Mouse (Mus musculus) lung, embryonic 16.5 days (tissue): ENCODE results near the gene Hist1h2ah. TPM values are rescaled to one million over a fixed set of nuclear protein-coding genes. Genes with fewer than 3 reads are reported as not detected.
"Not testable (repeated sequence)": the region's sequence is repeated elsewhere in the genome, so short reads cannot be mapped to it uniquely, and the experiment has no call there.

Experiments used
- ATAC-seq: fragments of 200-750 bp; cut with Nextera tagmentation; 2 replicates; pipeline ENCODE4 v1.8.0; 2017; ENCODE audit warnings: low read depth, mild to moderate bottlenecking, moderate library complexity
- H3K27ac ChIP-seq: fragments of 300-500 bp; sonication (generic); 2 replicates; pipeline ENCODE4 v1.5.1; 2014; ENCODE audit warnings: mild to moderate bottlenecking, control low read depth, low read length
- H3K27me3 ChIP-seq: fragments of 300-500 bp; sonication (generic); 2 replicates; pipeline ENCODE4 v1.6.1; 2014; ENCODE audit warnings: low read depth, low read length, mixed read lengths; ENCODE audit not compliant: control insufficient read depth, insufficient read depth
- H3K36me3 ChIP-seq: fragments of 300-500 bp; sonication (generic); 2 replicates; pipeline ENCODE4 v1.6.1; 2014; ENCODE audit warnings: low read length; ENCODE audit not compliant: control insufficient read depth, insufficient read depth
- H3K4me1 ChIP-seq: fragments of 300-500 bp; sonication (generic); replicated peaks from 2 replicates; pipeline ENCODE4 v1.6.1; 2014; ENCODE audit warnings: low read length, mixed read lengths; ENCODE audit not compliant: control insufficient read depth, insufficient read depth
- H3K4me2 ChIP-seq: fragments of 300-500 bp; sonication (generic); 2 replicates; pipeline ENCODE4 v1.6.1; 2014; ENCODE audit warnings: low read depth, low read length, control low read depth
- H3K4me3 ChIP-seq: fragments of 300-500 bp; sonication (generic); 2 replicates; pipeline ENCODE4 v1.5.1; 2014; ENCODE audit warnings: mild to moderate bottlenecking, low read length, control low read depth
- H3K9ac ChIP-seq: fragments of 300-500 bp; sonication (generic); 2 replicates; pipeline ENCODE4 v1.6.1; 2014; ENCODE audit warnings: low read length, control low read depth
- H3K9me3 ChIP-seq: fragments of 300-500 bp; sonication (generic); 2 replicates; pipeline ENCODE4 v1.6.1; 2016; ENCODE audit warnings: low read length; ENCODE audit not compliant: control insufficient read depth
- WGBS: fragments of 180-500 bp; shearing (Covaris S2); extraction: QIAGEN DNeasy Blood & Tissue Kit; methylation state at CpG from one replicate; pipeline ENCODE4 v1.1.7; 2014; 5-methylcytosine and 5-hydroxymethylcytosine counted together
- polyA plus RNA-seq: library from polyadenylated mRNA; unstranded; fragments of >200 nt; fragmentation: Nextera tagmentation; extraction: Ambion mirVana; gene quantifications from 2 replicates; pipeline ENCODE4 v1.2.1, GENCODE M21; 2015

Gene Hist1h2ah
- polyA plus RNA-seq: 2.3 and 15.3 TPM in 2 replicates

DNA sequence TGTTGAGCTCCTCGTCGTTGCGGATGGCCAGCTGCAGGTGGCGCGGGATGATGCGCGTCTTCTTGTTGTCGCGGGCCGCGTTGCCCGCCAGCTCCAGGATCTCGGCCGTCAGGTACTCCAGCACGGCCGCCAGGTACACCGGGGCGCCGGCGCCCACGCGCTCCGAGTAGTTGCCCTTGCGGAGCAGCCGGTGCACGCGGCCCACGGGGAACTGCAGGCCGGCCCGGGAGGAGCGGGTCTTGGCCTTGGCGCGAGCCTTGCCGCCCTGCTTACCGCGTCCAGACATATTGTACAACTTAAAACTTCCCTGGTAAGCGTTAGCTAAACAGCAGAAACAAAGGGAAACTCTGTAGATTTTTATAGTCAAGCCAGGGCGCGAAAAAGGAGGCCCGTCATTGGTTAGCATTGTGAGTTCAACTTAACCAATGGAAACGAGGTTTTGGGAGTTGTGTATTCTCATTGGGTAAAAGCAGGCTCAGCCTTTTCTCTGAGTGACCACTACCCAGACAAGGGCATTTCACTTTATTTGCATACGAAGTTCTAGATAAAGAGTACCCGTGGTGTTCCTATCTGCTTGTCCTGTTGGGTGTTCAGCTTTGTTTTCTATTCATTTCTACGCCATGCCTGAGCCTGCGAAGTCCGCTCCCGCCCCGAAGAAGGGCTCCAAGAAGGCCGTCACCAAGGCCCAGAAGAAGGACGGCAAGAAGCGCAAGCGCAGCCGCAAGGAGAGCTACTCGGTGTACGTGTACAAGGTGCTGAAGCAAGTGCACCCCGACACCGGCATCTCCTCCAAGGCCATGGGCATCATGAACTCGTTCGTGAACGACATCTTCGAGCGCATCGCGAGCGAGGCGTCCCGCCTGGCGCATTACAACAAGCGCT is at the start of gene Hist1h2ah, which contains the start of gene Hist1h2bk:
Gene Hist1h2ah, minus strand, starts transcription at position 302 of the 882 bp plus-strand sequence.
Gene Hist1h2bk, plus strand, starts transcription at position 604 of the 882 bp plus-strand sequence.
- Histone ChIP-seq H3K9ac (peak within 1 kb of the TSS; percentile 71), H3K4me3 (peak within 1 kb of the TSS; percentile 50), H3K27ac (peak within 1 kb of the TSS; percentile 83), H3K4me2 (peak within 1 kb of the TSS; percentile 56), H3K4me1 (peaks cover 24% of the 10 kb centered on the region)
- WGBS: under 1% methylated on average over 21 of the region's 69 CpGs
- H3K27me3 ChIP-seq, H3K9me3 ChIP-seq, H3K36me3 ChIP-seq: not testable (repeated sequence)
- peak; percentile 98 for ATAC-seq

DNA sequence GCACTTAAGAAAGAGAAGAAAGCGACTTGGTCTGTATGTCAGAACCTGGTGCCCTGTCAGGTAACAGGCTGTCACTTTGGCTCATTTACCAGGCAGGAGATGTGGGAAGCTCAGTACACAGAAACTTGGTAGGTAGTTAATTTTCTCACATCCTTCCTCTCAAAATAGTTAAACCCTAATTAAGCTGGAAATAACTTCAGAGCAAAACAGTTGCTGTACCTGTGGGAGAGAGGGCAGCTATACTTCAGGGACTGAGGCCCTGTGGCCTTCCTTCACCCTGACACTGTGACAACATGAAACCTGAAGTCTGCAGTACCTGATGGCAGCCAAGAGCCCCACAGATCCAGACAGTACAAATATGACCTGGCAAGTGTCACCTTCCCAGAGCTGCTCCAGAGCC is 48.8 kb upstream of the Hist1h2ah start, which contains the start of gene Vmn1r188:
Gene Vmn1r188, plus strand, starts transcription at position 301 of the 400 bp plus-strand sequence.
- H3K4me1 ChIP-seq, H3K9me3 ChIP-seq, H3K4me3 ChIP-seq, H3K4me2 ChIP-seq, H3K27me3 ChIP-seq, H3K27ac ChIP-seq, H3K9ac ChIP-seq, H3K36me3 ChIP-seq, ATAC-seq: not testable (repeated sequence)
- 65% methylated on average over 1 of the region's 1 CpGs for WGBS

DNA sequence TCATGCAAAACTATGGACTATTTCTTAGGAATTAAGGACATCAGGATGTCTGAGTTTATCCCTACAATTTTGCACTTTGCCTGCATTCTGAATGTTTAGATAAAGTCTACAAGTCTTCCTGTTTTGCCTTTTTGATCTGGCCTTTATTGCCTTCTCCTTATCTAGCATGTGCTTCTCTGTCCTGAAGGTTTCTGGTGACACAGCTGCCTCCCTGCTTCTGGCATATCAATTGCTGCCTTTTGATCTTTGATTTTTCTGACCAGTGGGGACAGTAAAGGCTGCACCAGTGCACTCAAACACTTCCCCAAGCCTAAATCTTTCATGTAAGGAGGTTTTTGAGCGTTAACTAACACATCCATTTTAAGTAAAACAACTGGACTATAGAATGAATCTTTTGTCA is 28.1 kb upstream of the Hist1h2ah start:
- WGBS: 30% methylated on average over 1 of the region's 1 CpGs
- Histone ChIP-seq H3K9ac (no peak overlapping the region), H3K4me1 (no peaks in the 10 kb centered on the region), H3K4me2 (no peak overlapping the region), H3K27me3 (no peaks in the 10 kb centered on the region), H3K9me3 (no peaks in the 10 kb centered on the region), H3K27ac (no peak overlapping the region), H3K4me3 (no peak overlapping the region), H3K36me3 (no peaks in the 10 kb centered on the region)
- no peak for ATAC-seq

GRCm38 (mm10) chr13:22061422-22061821 is 26.1 kb upstream of the Hist1h2ah start:
- H3K27ac ChIP-seq: no peak overlapping the region
- no peak overlapping the region for H3K4me2 ChIP-seq
- H3K36me3 ChIP-seq: no peaks in the 10 kb centered on the region
- no peak overlapping the region for H3K9ac ChIP-seq
- 71% methylated on average over 1 of the region's 1 CpGs for WGBS
- no peak overlapping the region for H3K4me3 ChIP-seq
- no peaks in the 10 kb centered on the region for H3K4me1 ChIP-seq
- no peaks in the 10 kb centered on the region for H3K27me3 ChIP-seq
- no peaks in the 10 kb centered on the region for H3K9me3 ChIP-seq
- ATAC-seq: no peak

DNA sequence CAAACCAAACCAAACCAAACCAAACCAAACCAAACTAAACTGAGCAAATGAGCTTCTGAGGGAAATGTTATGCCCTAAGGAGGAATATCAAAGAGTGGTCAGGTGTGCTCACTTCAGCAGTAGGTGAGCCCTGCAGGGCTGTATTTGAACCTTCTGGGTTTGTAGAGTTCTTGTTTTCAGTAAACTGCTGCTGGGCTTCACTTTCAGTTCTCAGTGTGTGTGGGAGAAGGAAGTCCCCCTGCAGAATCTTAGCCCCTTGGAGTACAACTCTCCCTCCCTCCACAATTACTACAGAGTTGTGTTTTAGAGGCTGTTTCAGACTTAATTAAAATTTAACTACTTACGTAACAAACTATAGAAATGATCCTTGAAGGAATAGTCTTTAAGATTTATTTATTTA is 18.4 kb upstream of the Hist1h2ah start:
- WGBS: 98% methylated on average over 1 of the region's 1 CpGs
- no peak overlapping the region for H3K27ac ChIP-seq
- peaks cover 3% of the 10 kb centered on the region; the same call in 1 of the 2 replicates for H3K4me1 ChIP-seq
- no peaks in the 10 kb centered on the region for H3K9me3 ChIP-seq
- H3K9ac ChIP-seq: no peak overlapping the region
- H3K27me3 ChIP-seq: no peaks in the 10 kb centered on the region
- no peak overlapping the region for H3K4me2 ChIP-seq
- no peak overlapping the region for H3K4me3 ChIP-seq
- ATAC-seq: no peak
- no peaks in the 10 kb centered on the region for H3K36me3 ChIP-seq

DNA sequence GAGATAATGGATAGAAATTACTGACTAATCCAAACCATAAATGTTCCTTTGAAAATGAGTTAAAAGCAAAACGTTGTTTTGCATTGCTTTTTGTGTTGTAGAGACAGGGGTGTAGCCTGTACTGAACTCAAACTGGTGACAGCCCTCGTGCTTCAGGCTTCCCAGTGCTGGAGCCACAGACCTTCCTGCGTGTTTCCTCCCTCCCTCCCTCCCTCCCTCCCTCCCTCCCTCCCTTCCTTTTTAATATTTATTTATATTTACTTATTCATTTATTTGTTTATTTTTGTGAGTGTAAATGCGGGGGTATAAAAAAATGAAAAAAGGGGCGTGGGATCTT is 16.1 kb upstream of the Hist1h2ah start:
- H3K27ac ChIP-seq: no peak overlapping the region; the same call in 1 of the 2 replicates
- WGBS: 7% methylated on average over 5 of the region's 5 CpGs
- H3K4me1 ChIP-seq: peaks cover 3% of the 10 kb centered on the region; the same call in 1 of the 2 replicates
- H3K4me3 ChIP-seq: peak overlapping the region; percentile 65
- H3K36me3 ChIP-seq: no peaks in the 10 kb centered on the region
- H3K4me2 ChIP-seq: peak overlapping the region; percentile 76
- H3K27me3 ChIP-seq: no peaks in the 10 kb centered on the region
- H3K9me3 ChIP-seq: no peaks in the 10 kb centered on the region
- peak overlapping the region; percentile 73; the same call in 1 of the 2 replicates for H3K9ac ChIP-seq
- ATAC-seq: no peak

DNA sequence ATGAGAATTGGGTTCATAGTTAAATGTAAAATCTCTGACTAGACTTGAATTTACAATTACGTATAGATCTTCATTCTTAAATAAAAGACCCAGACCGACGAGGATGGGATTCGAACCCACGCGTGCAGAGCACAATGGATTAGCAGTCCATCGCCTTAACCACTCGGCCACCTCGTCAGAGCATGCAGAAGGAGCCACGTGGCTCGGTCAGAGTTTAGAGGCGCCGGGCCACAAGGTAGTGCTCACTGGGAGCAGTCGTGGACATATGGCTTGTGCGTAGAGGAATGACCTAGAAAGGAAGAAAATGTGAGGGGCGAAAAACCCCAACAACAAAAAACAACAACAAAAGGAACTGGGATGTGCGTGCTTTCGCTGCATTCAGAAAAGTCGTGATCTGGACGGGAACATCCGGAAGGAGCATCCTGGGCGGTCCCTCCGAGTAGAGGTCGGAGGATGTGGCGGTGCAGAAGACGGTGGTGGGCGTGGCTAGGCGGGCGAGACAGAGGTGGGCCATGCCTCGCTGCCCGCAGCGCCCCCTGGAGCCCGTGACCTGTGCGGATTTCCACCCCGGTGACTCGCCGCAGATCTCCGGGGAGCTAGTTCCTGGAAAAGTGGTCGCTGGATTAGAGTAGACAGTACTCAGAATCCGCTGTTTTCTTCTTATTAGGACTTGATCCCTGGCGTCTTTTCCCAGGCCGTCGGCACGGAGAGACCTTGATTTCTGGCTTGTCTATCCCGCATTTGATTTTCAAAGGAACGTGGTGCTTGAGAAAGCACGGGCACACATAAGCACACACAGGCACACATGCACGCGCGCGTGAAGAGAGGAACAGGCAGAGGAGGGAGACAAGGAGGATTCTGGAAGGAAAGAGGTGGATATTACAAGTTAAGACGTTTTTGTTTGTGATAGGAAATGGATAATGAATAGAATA is 15.5 kb upstream of the Hist1h2ah start:
- H3K4me3 ChIP-seq: peak overlapping the region; percentile 65
- no peaks in the 10 kb centered on the region for H3K9me3 ChIP-seq
- peak overlapping the region; percentile 87 for H3K27ac ChIP-seq
- peak overlapping the region; percentile 73 for H3K9ac ChIP-seq
- ATAC-seq: peak; percentile 97
- H3K36me3 ChIP-seq: no peaks in the 10 kb centered on the region
- peaks cover 3% of the 10 kb centered on the region; the same call in 1 of the 2 replicates for H3K4me1 ChIP-seq
- no peaks in the 10 kb centered on the region for H3K27me3 ChIP-seq
- peak overlapping the region; percentile 76 for H3K4me2 ChIP-seq
- WGBS: under 1% methylated on average over 52 of the region's 52 CpGs

DNA sequence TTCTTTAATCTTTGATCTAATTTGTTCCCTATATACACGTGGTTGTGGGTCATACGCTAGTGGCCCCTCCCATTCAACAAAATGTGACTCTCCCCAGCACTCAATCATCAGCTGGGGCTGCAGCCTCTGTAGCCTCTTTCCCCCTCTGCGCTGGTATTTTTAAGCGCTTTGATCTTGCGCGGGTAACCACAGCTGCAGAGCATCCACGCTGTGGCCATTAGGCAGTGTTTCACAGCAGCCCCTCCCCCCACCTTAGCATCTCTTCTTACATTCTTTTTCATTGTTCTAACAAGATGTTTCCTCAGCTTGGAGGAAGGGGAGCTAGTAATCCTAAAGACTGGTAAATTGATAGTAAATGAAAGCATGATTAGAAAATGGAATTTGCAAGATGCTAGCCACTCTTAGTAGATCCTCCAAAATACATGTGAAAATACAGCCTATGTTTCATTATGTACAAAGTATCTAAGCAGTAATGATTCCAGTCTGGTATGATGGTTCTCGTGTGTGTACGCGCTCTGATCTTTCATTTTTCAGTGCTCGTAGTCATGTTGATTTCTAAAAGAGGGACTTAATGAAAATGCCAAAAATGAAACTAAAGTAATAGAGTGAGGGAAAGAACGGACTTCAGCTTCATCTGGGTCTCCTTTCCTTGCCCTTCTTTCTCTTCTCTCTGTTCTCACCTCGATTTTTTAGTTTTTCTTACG is 14.5 kb upstream of the Hist1h2ah start:
- Histone ChIP-seq H3K36me3 (no peaks in the 10 kb centered on the region), H3K4me2 (peak overlapping the region; percentile 76), H3K27me3 (no peaks in the 10 kb centered on the region), H3K27ac (peak overlapping the region; percentile 58), H3K4me1 (peaks cover 3% of the 10 kb centered on the region; the same call in 1 of the 2 replicates), H3K4me3 (peak overlapping the region; percentile 65), H3K9me3 (no peaks in the 10 kb centered on the region), H3K9ac (peak overlapping the region; percentile 53)
- 1% methylated on average over 14 of the region's 14 CpGs for WGBS
- peak; percentile 36 for ATAC-seq
